Mouse (Mus musculus) heart, embryonic 10.5 days (tissue): Measurements from ENCODE around the gene Ang. TPM values are rescaled to one million over a fixed set of nuclear protein-coding genes. Genes with fewer than 3 reads are reported as not detected.

Experiments
- DNase-seq: peaks from one replicate; pipeline ENCODE4 v3.0.0-alpha.2; 2017; ENCODE audit warnings: low spot score
- H3K27ac ChIP-seq: fragments of 300-500 bp; sonication (generic); 2 replicates; pipeline ENCODE4 v1.5.1; 2016; ENCODE audit warnings: mild to moderate bottlenecking
- H3K27me3 ChIP-seq: fragments of 300-500 bp; sonication (generic); 2 replicates; pipeline ENCODE4 v1.6.1; 2016; ENCODE audit warnings: mild to moderate bottlenecking; ENCODE audit not compliant: poor library complexity, insufficient read depth, severe bottlenecking
- H3K36me3 ChIP-seq: fragments of 300-500 bp; sonication (generic); 2 replicates; pipeline ENCODE4 v1.6.1; 2016; ENCODE audit warnings: mild to moderate bottlenecking, moderate library complexity
- H3K4me1 ChIP-seq: fragments of 300-500 bp; sonication (generic); 2 replicates; pipeline ENCODE4 v1.6.1; 2016; ENCODE audit warnings: mild to moderate bottlenecking
- H3K4me3 ChIP-seq: fragments of 300-500 bp; sonication (generic); 2 replicates; pipeline ENCODE4 v1.5.1; 2016; ENCODE audit warnings: mild to moderate bottlenecking, moderate library complexity
- H3K9me3 ChIP-seq: fragments of 300-500 bp; sonication (generic); 2 replicates; pipeline ENCODE4 v1.6.1; 2016; ENCODE audit warnings: mild to moderate bottlenecking, moderate library complexity
- WGBS: fragments of 180-500 bp; shearing (Covaris S2); methylation state at CpG from one replicate; pipeline ENCODE4 v1.1.7; 2016; 5-methylcytosine and 5-hydroxymethylcytosine counted together
- polyA plus RNA-seq: library from polyadenylated mRNA; unstranded; fragments of >200 nt; fragmentation: Nextera tagmentation; extraction: Ambion mirVana; gene quantifications from 2 replicates; pipeline ENCODE4 v1.2.1, GENCODE M21; 2016

Ang gene
- polyA plus RNA-seq, 1 experiment from 2014 or later = 3.0 TPM

GRCm38 (mm10) chr14:51143937-51144336 lies 53.0 kb downstream of the Ang start:
- WGBS = 62% methylated on average over 2 of the region's 2 CpGs

GRCm38 (mm10) chr14:51144451-51144850 lies 53.5 kb downstream of the Ang start:
- Histone ChIP-seq H3K4me3 (no peak overlapping the region), H3K27me3 (no peaks in the 10 kb centered on the region), H3K27ac (no peak overlapping the region), H3K36me3 (no peaks in the 10 kb centered on the region), H3K4me1 (0 out of 2 replicates have a peak, but pooled peaks cover 6% of the 10 kb centered on the region), H3K9me3 (no peaks in the 10 kb centered on the region)
- no peak for DNase-seq
- 92% methylated on average over 4 of the region's 4 CpGs for WGBS

More at GRCm38 (mm10) chr14:51143937-51144336, 53.0 kb downstream of the Ang start:
- no peaks in the 10 kb centered on the region for H3K9me3 ChIP-seq
- no peak overlapping the region for H3K4me3 ChIP-seq
- no peaks in the 10 kb centered on the region for H3K27me3 ChIP-seq
- no peaks in the 10 kb centered on the region for H3K36me3 ChIP-seq
- DNase-seq = no peak
- H3K27ac ChIP-seq = no peak overlapping the region
- 0 out of 2 replicates have a peak, but pooled peaks cover 6% of the 10 kb centered on the region for H3K4me1 ChIP-seq

- WGBS = 84% methylated on average over 6 of the region's 6 CpGs
- no peak for DNase-seq
- H3K4me1 ChIP-seq = 0 out of 2 replicates have a peak, but pooled peaks cover 6% of the 10 kb centered on the region
- H3K27ac ChIP-seq = no peak overlapping the region
- H3K27me3 ChIP-seq = no peaks in the 10 kb centered on the region
- no peaks in the 10 kb centered on the region for H3K36me3 ChIP-seq
- no peak overlapping the region for H3K4me3 ChIP-seq
- H3K9me3 ChIP-seq = no peaks in the 10 kb centered on the region
Observed at GRCm38 (mm10) chr14:51145521-51145920, 54.6 kb downstream of the Ang start.

GRCm38 (mm10) chr14:51146685-51147084 lies 55.7 kb downstream of the Ang start, which contains the start of gene Rnase1:
Rnase1 (minus strand) TSS chr14:51146785.
- Histone ChIP-seq H3K9me3 (no peaks in the 10 kb centered on the region), H3K4me1 (0 out of 2 replicates have a peak, but pooled peaks cover 6% of the 10 kb centered on the region), H3K4me3 (no peak within 1 kb of the TSS), H3K27ac (no peak within 1 kb of the TSS), H3K27me3 (no peaks in the 10 kb centered on the region), H3K36me3 (no peaks in the 10 kb centered on the region)
- no peak for DNase-seq
- 61% methylated on average over 2 of the region's 2 CpGs for WGBS

GRCm38 (mm10) chr14:51148006-51148405 lies 57.1 kb downstream of the Ang start:
- DNase-seq = no peak
- Histone ChIP-seq H3K4me1 (0 out of 2 replicates have a peak, but pooled peaks cover 6% of the 10 kb centered on the region), H3K4me3 (no peak overlapping the region), H3K27me3 (no peaks in the 10 kb centered on the region), H3K27ac (no peak overlapping the region), H3K9me3 (no peaks in the 10 kb centered on the region), H3K36me3 (no peaks in the 10 kb centered on the region)
- whole genome bisulfite sequencing = 46% methylated on average over 3 of the region's 3 CpGs

GRCm38 (mm10) chr14:51149164-51149563 lies 58.2 kb downstream of the Ang start:
- Histone ChIP-seq H3K4me1 (0 out of 2 replicates have a peak, but pooled peaks cover 6% of the 10 kb centered on the region), H3K4me3 (no peak overlapping the region), H3K9me3 (no peaks in the 10 kb centered on the region), H3K27ac (no peak overlapping the region), H3K36me3 (no peaks in the 10 kb centered on the region), H3K27me3 (no peaks in the 10 kb centered on the region)
- 59% methylated on average over 5 of the region's 5 CpGs for WGBS
- DNase-seq = no peak

- no peak overlapping the region for H3K4me3 ChIP-seq
Observed at GRCm38 (mm10) chr14:51150206-51150831, 59.4 kb downstream of the Ang start.

More at GRCm38 (mm10) chr14:51150206-51150831, 59.4 kb downstream of the Ang start:
- no peaks in the 10 kb centered on the region for H3K9me3 ChIP-seq
- H3K36me3 ChIP-seq = no peaks in the 10 kb centered on the region
- H3K4me1 ChIP-seq = 0 out of 2 replicates have a peak, but pooled peaks cover 6% of the 10 kb centered on the region
- no peak for DNase-seq
- no peaks in the 10 kb centered on the region for H3K27me3 ChIP-seq
- WGBS = 70% methylated on average over 3 of the region's 3 CpGs
- no peak overlapping the region for H3K27ac ChIP-seq

Other genes starting within 250 kb of the Ang start
- 4.6 and 6.2 TPM in 2 replicates for gene Tep1, start 220.6 kb upstream of the Ang start, polyA plus RNA-seq
- gene Klhl33, start 193.6 kb upstream of the Ang start, polyA plus RNA-seq = 0.19 TPM in 1 of 2 replicates, not detected in the other
- 132 and 145 TPM in 2 replicates for gene Osgep, start 166.3 kb upstream of the Ang start, polyA plus RNA-seq
- gene Apex1, start 166.2 kb upstream of the Ang start, polyA plus RNA-seq = 220 and 306 TPM in 2 replicates
- gene Pip4p1, start 160.3 kb upstream of the Ang start, polyA plus RNA-seq = 36.1 and 44.7 TPM in 2 replicates
- 44.3 and 63.0 TPM in 2 replicates for gene Pnp, start 160.1 kb upstream of the Ang start, polyA plus RNA-seq
- gene Gm49342, start 146.6 kb upstream of the Ang start, polyA plus RNA-seq = not detected in 2 replicates
- 0.34 TPM in 1 of 2 replicates, not detected in the other for gene Pnp2, start 135.2 kb upstream of the Ang start, polyA plus RNA-seq
- gene Rnase10, start 83.4 kb upstream of the Ang start, polyA plus RNA-seq = 0.11 and 0.31 TPM in 2 replicates
- gene Rnase9, start 49.3 kb upstream of the Ang start, polyA plus RNA-seq = not detected in 2 replicates
- gene Rnase11, start 41.0 kb upstream of the Ang start, polyA plus RNA-seq = not detected in 2 replicates
- 0.28 and 0.53 TPM in 2 replicates for gene Rnase12, start 33.5 kb upstream of the Ang start, polyA plus RNA-seq
- gene Olfr750, start 16.7 kb upstream of the Ang start, polyA plus RNA-seq = not detected in 2 replicates
- 6.3 and 8.9 TPM in 2 replicates for gene Rnase4, start 73 bp upstream of the Ang start, polyA plus RNA-seq
- 0.13 TPM in 1 of 2 replicates, not detected in the other for gene Eddm3b, start 23.3 kb downstream of the Ang start, polyA plus RNA-seq
- gene Rnase6, start 32.8 kb downstream of the Ang start, polyA plus RNA-seq = 0.14 and 0.87 TPM in 2 replicates
- not detected in 2 replicates for gene Rnase1, start 55.6 kb downstream of the Ang start, polyA plus RNA-seq
- not detected in 2 replicates for gene Rnase2b, start 71.1 kb downstream of the Ang start, polyA plus RNA-seq
- gene Ang2, start 108.0 kb downstream of the Ang start, polyA plus RNA-seq = not detected in 2 replicates
- not detected in 2 replicates for gene Ear14, start 112.2 kb downstream of the Ang start, polyA plus RNA-seq
- not detected in 2 replicates for gene Rnase2a, start 165.0 kb downstream of the Ang start, polyA plus RNA-seq